Mouse (Mus musculus): Measurements from ENCODE around the gene Bag5. TPM values are rescaled to one million over a fixed set of nuclear protein-coding genes. Genes with fewer than 3 reads are reported as not detected.
"Not testable (repeated sequence)": the region's sequence is repeated elsewhere in the genome, so short reads cannot be mapped to it uniquely, and the experiment has no call there.

The Bag5 gene
- polyA plus RNA-seq, 1 experiment: 14.6 TPM

GRCm38 (mm10) chr12:111665041-111665880, 47.8 kb downstream of the Bag5 start:
- no peak for TF ChIP-seq CTCF (conservative IDR thresholded peaks at IDR 0.05; ENCODE audit: insufficient read depth, insufficient read length, low read depth, low read length)
- no peak for TF ChIP-seq POLR2A (IDR thresholded peaks at IDR 0.05; ENCODE audit: low read depth, low read length)
- no peaks in the 10 kb centered on the region for H3K36me3 ChIP-seq (ENCODE audit: control insufficient read depth, insufficient read depth, low read length)
- no peak overlapping the region for H3K4me3 ChIP-seq (ENCODE audit: insufficient read depth, low read depth, low read length)
- DNase-seq: no peak
- H3K27me3 ChIP-seq (replicated peaks; ENCODE audit: control insufficient read depth, insufficient read depth, low read length): no peaks in the 10 kb centered on the region
- H3K27ac ChIP-seq (ENCODE audit: insufficient read depth, low read depth, low read length): no peak overlapping the region
- H3K4me1 ChIP-seq (ENCODE audit: control insufficient read depth, insufficient read depth, low read length): peaks cover 8% of the 10 kb centered on the region
- 74% methylated on average over 13 of the region's 13 CpGs for WGBS

- H3K27ac ChIP-seq (ENCODE audit: insufficient read depth, low read depth, low read length): no peak overlapping the region
- H3K4me3 ChIP-seq (ENCODE audit: insufficient read depth, low read depth, low read length): no peak overlapping the region
- peaks cover 3% of the 10 kb centered on the region for H3K4me1 ChIP-seq (ENCODE audit: control insufficient read depth, insufficient read depth, low read length)
- WGBS: 46% methylated on average over 6 of the region's 6 CpGs
- H3K36me3 ChIP-seq (ENCODE audit: control insufficient read depth, insufficient read depth, low read length): no peaks in the 10 kb centered on the region
- no peaks in the 10 kb centered on the region for H3K27me3 ChIP-seq (replicated peaks; ENCODE audit: control insufficient read depth, insufficient read depth, low read length)
- no peak for TF ChIP-seq POLR2A (IDR thresholded peaks at IDR 0.05; ENCODE audit: low read depth, low read length)
- TF ChIP-seq CTCF (conservative IDR thresholded peaks at IDR 0.05; ENCODE audit: insufficient read depth, insufficient read length, low read depth, low read length): no peak
- DNase-seq: no peak
Measured at GRCm38 (mm10) chr12:111664144-111664634, 48.9 kb downstream of the Bag5 start.

DNA sequence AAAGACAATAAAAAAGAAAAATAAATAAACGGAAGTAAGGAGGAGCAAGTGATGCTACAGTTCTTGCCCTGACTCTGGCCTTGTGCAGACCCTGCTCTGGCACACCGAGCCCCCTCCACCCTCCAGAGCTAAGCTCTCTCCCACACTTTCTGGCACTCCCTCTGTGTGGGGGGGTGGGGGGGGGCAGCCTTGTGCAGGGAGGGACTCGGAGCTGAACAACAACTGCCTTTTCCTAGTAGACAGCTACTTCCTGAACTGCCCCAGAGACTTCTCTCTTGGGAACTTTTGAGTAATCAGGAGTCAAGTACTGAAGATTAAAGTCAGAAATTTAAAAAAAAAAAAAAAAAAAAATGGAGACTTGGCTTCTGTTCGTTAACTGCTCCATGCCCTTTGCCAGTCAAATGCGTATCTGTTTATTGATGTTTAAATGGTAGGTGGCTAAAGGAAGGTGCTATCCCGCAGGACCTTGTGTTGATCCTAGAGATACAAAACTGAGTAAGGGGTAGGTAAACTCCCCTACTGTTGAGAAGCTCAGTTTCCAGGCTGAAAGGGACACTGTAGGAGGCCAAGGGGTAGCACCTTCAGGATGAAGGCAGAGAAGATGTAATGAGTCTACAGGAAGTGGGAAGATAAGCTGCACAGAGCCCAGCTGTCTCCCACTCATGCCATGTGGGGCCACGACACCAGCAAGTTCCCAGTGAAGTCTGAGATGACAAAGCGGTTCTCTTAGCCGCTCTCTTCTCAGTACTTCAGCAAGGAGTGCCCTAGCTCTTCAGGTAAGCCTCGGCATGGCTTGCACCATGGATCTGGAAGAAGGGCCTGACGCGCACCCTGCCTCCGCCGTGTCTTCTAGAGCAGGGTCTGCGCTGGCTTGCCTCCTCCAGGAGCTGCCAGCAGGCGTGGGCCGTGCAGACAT, 49.6 kb downstream of the Bag5 start:
- no peak for DNase-seq
- no peaks in the 10 kb centered on the region; the same call in 1 of the 2 replicates for H3K4me1 ChIP-seq (ENCODE audit: control insufficient read depth, insufficient read depth, low read length)
- no peaks in the 10 kb centered on the region for H3K36me3 ChIP-seq (ENCODE audit: control insufficient read depth, insufficient read depth, low read length)
- H3K27ac ChIP-seq (ENCODE audit: insufficient read depth, low read depth, low read length): no peak overlapping the region
- H3K4me3 ChIP-seq (ENCODE audit: insufficient read depth, low read depth, low read length): no peak overlapping the region
- TF ChIP-seq CTCF (conservative IDR thresholded peaks at IDR 0.05; ENCODE audit: insufficient read depth, insufficient read length, low read depth, low read length): no peak
- no peak for TF ChIP-seq POLR2A (IDR thresholded peaks at IDR 0.05; ENCODE audit: low read depth, low read length)
- H3K27me3 ChIP-seq (replicated peaks; ENCODE audit: control insufficient read depth, insufficient read depth, low read length): no peaks in the 10 kb centered on the region
- WGBS: 60% methylated on average over 17 of the region's 17 CpGs

GRCm38 (mm10) chr12:111661554-111661953, 51.5 kb downstream of the Bag5 start:
- H3K36me3 ChIP-seq (ENCODE audit: control insufficient read depth, insufficient read depth, low read length); H3K4me1 ChIP-seq (ENCODE audit: control insufficient read depth, insufficient read depth, low read length); H3K27me3 ChIP-seq (replicated peaks; ENCODE audit: control insufficient read depth, insufficient read depth, low read length); DNase-seq; H3K27ac ChIP-seq (ENCODE audit: insufficient read depth, low read depth, low read length); H3K4me3 ChIP-seq (ENCODE audit: insufficient read depth, low read depth, low read length): not testable (repeated sequence)
- 96% methylated on average over 11 of the region's 11 CpGs for WGBS

DNA sequence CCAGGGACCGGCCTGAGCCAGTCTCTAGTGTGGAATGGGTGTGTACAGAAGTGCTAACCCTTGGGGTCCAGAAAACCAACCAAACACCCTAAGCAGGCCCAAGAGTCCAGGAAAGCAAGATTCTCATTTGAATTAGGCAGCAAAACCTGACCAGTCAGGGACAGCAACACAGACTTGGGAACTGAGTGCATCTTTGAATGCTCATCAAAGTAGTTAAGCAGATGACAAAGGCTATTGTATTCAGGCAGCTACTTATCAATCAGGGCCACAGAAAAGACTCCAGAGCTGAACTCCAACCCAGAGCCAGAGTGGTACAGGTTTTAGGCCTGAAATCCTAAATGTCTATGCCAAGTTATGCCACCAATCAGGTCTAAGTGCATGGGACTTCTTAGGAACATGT, 52.4 kb downstream of the Bag5 start:
- no peak overlapping the region for H3K4me3 ChIP-seq (ENCODE audit: insufficient read depth, low read depth, low read length)
- no peaks in the 10 kb centered on the region for H3K27me3 ChIP-seq (replicated peaks; ENCODE audit: control insufficient read depth, insufficient read depth, low read length)
- TF ChIP-seq CTCF (conservative IDR thresholded peaks at IDR 0.05; ENCODE audit: insufficient read depth, insufficient read length, low read depth, low read length) (no peak), POLR2A (IDR thresholded peaks at IDR 0.05; ENCODE audit: low read depth, low read length) (no peak)
- H3K4me1 ChIP-seq (ENCODE audit: control insufficient read depth, insufficient read depth, low read length): peaks cover 16% of the 10 kb centered on the region; the same call in 1 of the 2 replicates
- peaks cover 2% of the 10 kb centered on the region; the same call in 1 of the 2 replicates for H3K36me3 ChIP-seq (ENCODE audit: control insufficient read depth, insufficient read depth, low read length)
- DNase-seq: no peak
- H3K27ac ChIP-seq (ENCODE audit: insufficient read depth, low read depth, low read length): no peak overlapping the region
- WGBS: 89% methylated on average over 1 of the region's 1 CpGs

Other genes with a start within 250 kb of the Bag5 start
- gene Gm266, start 227.4 kb downstream of the Bag5 start, polyA plus RNA-seq (2012; rRNA removed): 2.8 and 4.3 TPM in 2 replicates
- gene Eif5, start 175.2 kb downstream of the Bag5 start, polyA plus RNA-seq (2012; rRNA removed): 90.3 and 91.1 TPM in 2 replicates
- 33.7 and 37.4 TPM in 2 replicates for gene Mark3, start 138.7 kb downstream of the Bag5 start, polyA plus RNA-seq (2012; rRNA removed)
- 280 and 340 TPM in 2 replicates for gene Ckb, start 40.9 kb downstream of the Bag5 start, polyA plus RNA-seq (2012; rRNA removed)
- 12.4 and 16.9 TPM in 2 replicates for gene Trmt61a, start 35.2 kb downstream of the Bag5 start, polyA plus RNA-seq (2012; rRNA removed)
- gene Apopt1, start within 50 bp of the Bag5 start, polyA plus RNA-seq (2012; rRNA removed): 63.8 and 68.4 TPM in 2 replicates
- 40.3 and 44.3 TPM in 2 replicates for gene Klc1, start 45.6 kb upstream of the Bag5 start, polyA plus RNA-seq (2012; rRNA removed)
- 5.3 and 6.0 TPM in 2 replicates for gene Xrcc3, start 100.6 kb upstream of the Bag5 start, polyA plus RNA-seq (2012; rRNA removed)
- gene Zfyve21, start 100.9 kb upstream of the Bag5 start, polyA plus RNA-seq (2012; rRNA removed): 97.0 and 105 TPM in 2 replicates
- gene Ppp1r13b, start 194.9 kb upstream of the Bag5 start, polyA plus RNA-seq (2012; rRNA removed): 11.2 and 11.7 TPM in 2 replicates